Comparison of ENCODE assay signal across 24 mouse cellular contexts in the genomic region with DNA sequence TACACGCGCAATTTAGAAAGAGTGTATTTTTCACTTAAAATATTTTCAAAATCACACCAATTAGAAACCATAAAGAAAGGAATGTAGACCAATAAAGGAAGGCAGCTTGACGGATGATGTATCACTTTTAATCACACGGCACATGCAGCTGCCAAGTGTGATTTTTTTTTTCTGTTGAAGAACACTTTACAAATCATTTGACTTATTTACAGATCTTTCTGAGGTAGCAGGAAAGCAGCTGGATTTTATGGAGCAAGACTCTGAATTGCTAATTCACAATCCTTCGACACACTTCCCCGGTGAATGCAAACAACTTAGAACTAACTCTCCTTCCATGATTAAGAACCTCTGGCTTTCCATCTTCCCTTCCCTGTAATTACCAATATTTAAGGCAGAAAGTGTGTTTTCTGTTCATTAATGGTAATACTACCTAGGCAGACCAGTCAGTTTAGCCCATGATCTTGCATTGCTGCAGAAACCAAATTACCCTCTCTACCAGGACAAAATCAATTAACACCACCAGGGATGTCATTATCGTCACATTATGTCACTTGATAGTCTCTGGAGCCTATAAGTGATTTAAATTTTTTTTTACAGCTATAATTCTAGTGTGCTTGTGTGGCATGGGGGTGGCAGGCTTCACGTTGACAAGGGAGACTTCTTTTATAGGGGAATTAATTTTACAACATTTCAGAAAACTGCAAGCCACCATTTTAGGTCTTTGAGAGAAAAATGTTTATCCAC.
A peak's percentile ranks its signal among the peaks of the same experiment; 100 is the strongest.
DNase-seq lines count a peak whose midpoint lies in the region; ATAC-seq and TF ChIP-seq lines count a peak whose summit lies in the region.
"Had no signal": no experiment of that assay in that cellular context is flagged by ENCODE, and none has a peak within 500 bp of the region (broad histone marks: within the 10 kb centered on the region; RNA-seq: fewer than 3 reads in every experiment).

No protein-coding gene starts in this region.

- H3K4me1 ChIP-seq in lung, embryonic 14.5 days (ENCODE audit: insufficient read depth): no peaks in the 10 kb centered on the region
- H3K4me1 ChIP-seq in limb, embryonic 10.5 days: peaks cover 37% of the 10 kb centered on the region
- peaks cover 35% of the 10 kb centered on the region for H3K4me1 ChIP-seq in midbrain, embryonic 13.5 days (replicated peaks)
- H3K4me1 ChIP-seq in heart, embryonic 11.5 days (ENCODE audit: control insufficient read depth, insufficient read depth, low read length): no peaks in the 10 kb centered on the region
- H3K4me1 ChIP-seq: embryonic facial prominence, embryonic 12.5 days; heart, embryonic 10.5 days; neural tube, embryonic 12.5 days had no signal

- H3K9me3 ChIP-seq in lung, embryonic 14.5 days (ENCODE audit: low read depth, low read length): no peaks in the 10 kb centered on the region
- no peaks in the 10 kb centered on the region for H3K9me3 ChIP-seq in limb, embryonic 10.5 days (replicated peaks)
- H3K9me3 ChIP-seq in midbrain, embryonic 13.5 days: no peaks in the 10 kb centered on the region
- H3K9me3 ChIP-seq in heart, embryonic 11.5 days (replicated peaks; ENCODE audit: control insufficient read depth, low read length): no peaks in the 10 kb centered on the region
- H3K9me3 ChIP-seq: embryonic facial prominence, embryonic 12.5 days; heart, embryonic 10.5 days; neural tube, embryonic 12.5 days had no signal

- no peak overlapping the region for H3K4me2 ChIP-seq in lung, embryonic 14.5 days
- H3K4me2 ChIP-seq in midbrain, embryonic 13.5 days (replicated peaks): no peak overlapping the region
- H3K4me2 ChIP-seq in heart, embryonic 11.5 days: no peak overlapping the region
- H3K4me2 ChIP-seq: embryonic facial prominence, embryonic 12.5 days; liver, embryonic 11.5 days; neural tube, embryonic 12.5 days had no signal

- ATAC-seq in lung, embryonic 14.5 days (ENCODE audit: insufficient read depth): no peak
- ATAC-seq in midbrain, embryonic 13.5 days: no peak
- no peak for ATAC-seq in heart, embryonic 11.5 days (replicated peaks; ENCODE audit: insufficient number of reproducible peaks, low FRiP score, low TSS enrichment)
- ATAC-seq: CD4-positive, CD25-positive, alpha-beta regulatory T cell, adult 4 months had no signal

- no peaks in the 10 kb centered on the region for H3K27me3 ChIP-seq in lung, embryonic 14.5 days (ENCODE audit: insufficient read depth, low read length)
- H3K27me3 ChIP-seq in limb, embryonic 10.5 days (ENCODE audit: low read depth, poor library complexity, severe bottlenecking): no peaks in the 10 kb centered on the region
- H3K27me3 ChIP-seq in midbrain, embryonic 13.5 days: no peaks in the 10 kb centered on the region
- H3K27me3 ChIP-seq in heart, embryonic 11.5 days (ENCODE audit: control insufficient read depth, insufficient read depth, low read length): no peaks in the 10 kb centered on the region
- H3K27me3 ChIP-seq: embryonic facial prominence, embryonic 12.5 days; neural tube, embryonic 12.5 days had no signal

- no peak overlapping the region for H3K9ac ChIP-seq in lung, embryonic 14.5 days
- no peak overlapping the region for H3K9ac ChIP-seq in midbrain, embryonic 13.5 days (replicated peaks)
- H3K9ac ChIP-seq in heart, embryonic 11.5 days (ENCODE audit: low read depth, low read length): no peak overlapping the region
- H3K9ac ChIP-seq: embryonic facial prominence, embryonic 12.5 days; forebrain, postnatal 0 days; neural tube, embryonic 12.5 days had no signal

- 40% methylated on average over 8 of the region's 8 CpGs for WGBS in lung, embryonic 14.5 days
- WGBS in limb, embryonic 10.5 days: 26% methylated on average over 8 of the region's 8 CpGs
- 58% methylated on average over 8 of the region's 8 CpGs for WGBS in midbrain, embryonic 13.5 days
- WGBS in heart, embryonic 11.5 days (ENCODE audit: insufficient replicate concordance): 78% methylated on average over 8 of the region's 8 CpGs

- H3K4me3 ChIP-seq in lung, embryonic 14.5 days (ENCODE audit: low read depth, low read length): no peak overlapping the region
- 0 out of 2 replicates have a peak overlapping the region, but pooled peaks have one; percentile 6 for H3K4me3 ChIP-seq in limb, embryonic 10.5 days
- H3K4me3 ChIP-seq in midbrain, embryonic 13.5 days (replicated peaks): no peak overlapping the region
- no peak overlapping the region for H3K4me3 ChIP-seq in heart, embryonic 11.5 days (ENCODE audit: low read depth, low read length)
- H3K4me3 ChIP-seq: embryonic facial prominence, embryonic 12.5 days; erythroblast, embryonic 14.5 days; gastrocnemius, adult 2 months; heart, embryonic 10.5 days; neural tube, embryonic 12.5 days had no signal

- no peaks in the 10 kb centered on the region for H3K36me3 ChIP-seq in lung, embryonic 14.5 days (ENCODE audit: insufficient read depth)
- H3K36me3 ChIP-seq in limb, embryonic 10.5 days: no peaks in the 10 kb centered on the region
- no peaks in the 10 kb centered on the region for H3K36me3 ChIP-seq in midbrain, embryonic 13.5 days
- H3K36me3 ChIP-seq in heart, embryonic 11.5 days (ENCODE audit: control insufficient read depth, insufficient read depth, low read length): no peaks in the 10 kb centered on the region
- H3K36me3 ChIP-seq: embryonic facial prominence, embryonic 12.5 days; heart, embryonic 10.5 days; neural tube, embryonic 12.5 days had no signal

- no peak for TF ChIP-seq CTCF in lung, embryonic 14.5 days (IDR thresholded peaks at IDR 0.05; ENCODE audit: low read depth)

- H3K27ac ChIP-seq in lung, embryonic 14.5 days (ENCODE audit: low read depth): no peak overlapping the region
- H3K27ac ChIP-seq in limb, embryonic 10.5 days: peak overlapping the region; percentile 84
- H3K27ac ChIP-seq in midbrain, embryonic 13.5 days: peak overlapping the region; percentile 83
- no peak overlapping the region for H3K27ac ChIP-seq in heart, embryonic 11.5 days (ENCODE audit: low read depth, low read length)
- H3K27ac ChIP-seq: embryonic facial prominence, embryonic 12.5 days; gastrocnemius, adult 2 months; heart, embryonic 10.5 days; macrophage; neural tube, embryonic 12.5 days had no signal

- DNase-seq in embryo, embryonic 11 days: peak; percentile 8
- no peak for DNase-seq in embryo, embryonic 9.5 days (ENCODE audit: extremely low spot score)
- DNase-seq in lung, embryonic 14.5 days: peak; percentile 21
- DNase-seq in lung, postnatal 4 days: no peak
- no peak for DNase-seq in limb, embryonic 10.5 days (ENCODE audit: low spot score)
- no peak for DNase-seq in Muller cell, postnatal 12 days (ENCODE audit: inconsistent ontology term)
- DNase-seq: adrenal gland, postnatal 36 days; cerebellum, adult 2 months; cerebellum, postnatal 36 days; gastrocnemius, adult 2 months; heart, postnatal 10 days; kidney, adult 11 months; lung, adult 18-20 months; right cerebral cortex, postnatal 14 days had no signal

Comparison
In these comparisons a context has a peak if more than half of its experiments do, and no peak if none do; other contexts are left out.
1. DNase-seq: peak in embryo, embryonic 11 days (single experiment) and lung, embryonic 14.5 days (single experiment); none in embryo, embryonic 9.5 days (single experiment), lung, postnatal 4 days (0 of 2), limb, embryonic 10.5 days (single experiment) and Muller cell, postnatal 12 days (single experiment).
2. H3K27ac ChIP-seq: peak in limb, embryonic 10.5 days (single experiment) and midbrain, embryonic 13.5 days (single experiment); none in lung, embryonic 14.5 days (single experiment) and heart, embryonic 11.5 days (single experiment).